Mouse (Mus musculus): ENCODE data around the gene Fpr3. TPM values are rescaled to one million over a fixed set of nuclear protein-coding genes. Genes with fewer than 3 reads are reported as not detected.
"Not testable (repeated sequence)": the region's sequence is repeated elsewhere in the genome, so short reads cannot be mapped to it uniquely, and the experiment has no call there.

Gene Fpr3
- polyA plus RNA-seq (2015; fragmentation: Nextera tagmentation; extraction: Ambion mirVana): not detected in 2 replicates

DNA sequence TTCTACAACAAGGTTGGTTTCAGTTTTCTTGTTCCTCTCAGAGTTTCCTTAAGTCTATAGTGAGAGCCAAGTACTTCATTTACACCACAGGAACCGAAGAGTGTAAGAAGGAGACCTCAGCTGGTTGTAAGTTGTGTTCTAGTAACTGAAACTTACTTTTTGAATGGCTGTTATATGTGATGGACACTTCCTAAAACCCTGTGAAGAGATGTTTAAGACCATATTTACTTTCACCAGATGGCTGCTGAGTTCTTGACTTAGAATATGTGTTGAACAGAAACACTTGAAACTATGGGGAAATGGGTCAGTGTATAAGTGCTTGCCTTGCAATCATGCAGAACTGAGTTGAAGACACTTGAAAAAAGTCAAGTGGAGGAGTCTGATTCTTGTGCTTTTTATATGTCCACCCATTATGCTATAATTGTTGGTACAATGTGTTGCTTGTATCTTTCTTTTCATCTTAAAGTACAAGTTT lies at the start of gene Fpr3, which contains the start of gene Fpr2:
TSS of gene Fpr3 (plus strand) at position 79 of the 475 bp plus-strand sequence.
TSS of gene Fpr2 (plus strand) at position 51 of the 475 bp plus-strand sequence.
- Histone ChIP-seq H3K27me3 (no peaks in the 10 kb centered on the region), H3K4me2 (replicated peaks) (no peak within 1 kb of the TSS), H3K9ac (no peak within 1 kb of the TSS), H3K36me3 (no peaks in the 10 kb centered on the region), H3K27ac (replicated peaks) (no peak within 1 kb of the TSS), H3K4me1 (no peaks in the 10 kb centered on the region), H3K4me3 (replicated peaks) (no peak within 1 kb of the TSS), H3K9me3 (replicated peaks) (no peaks in the 10 kb centered on the region)
- ATAC-seq (ENCODE audit: insufficient number of reproducible peaks, low FRiP score, low TSS enrichment, low read depth): no peak
- 49% methylated on average over 1 of the region's 1 CpGs for WGBS

DNA sequence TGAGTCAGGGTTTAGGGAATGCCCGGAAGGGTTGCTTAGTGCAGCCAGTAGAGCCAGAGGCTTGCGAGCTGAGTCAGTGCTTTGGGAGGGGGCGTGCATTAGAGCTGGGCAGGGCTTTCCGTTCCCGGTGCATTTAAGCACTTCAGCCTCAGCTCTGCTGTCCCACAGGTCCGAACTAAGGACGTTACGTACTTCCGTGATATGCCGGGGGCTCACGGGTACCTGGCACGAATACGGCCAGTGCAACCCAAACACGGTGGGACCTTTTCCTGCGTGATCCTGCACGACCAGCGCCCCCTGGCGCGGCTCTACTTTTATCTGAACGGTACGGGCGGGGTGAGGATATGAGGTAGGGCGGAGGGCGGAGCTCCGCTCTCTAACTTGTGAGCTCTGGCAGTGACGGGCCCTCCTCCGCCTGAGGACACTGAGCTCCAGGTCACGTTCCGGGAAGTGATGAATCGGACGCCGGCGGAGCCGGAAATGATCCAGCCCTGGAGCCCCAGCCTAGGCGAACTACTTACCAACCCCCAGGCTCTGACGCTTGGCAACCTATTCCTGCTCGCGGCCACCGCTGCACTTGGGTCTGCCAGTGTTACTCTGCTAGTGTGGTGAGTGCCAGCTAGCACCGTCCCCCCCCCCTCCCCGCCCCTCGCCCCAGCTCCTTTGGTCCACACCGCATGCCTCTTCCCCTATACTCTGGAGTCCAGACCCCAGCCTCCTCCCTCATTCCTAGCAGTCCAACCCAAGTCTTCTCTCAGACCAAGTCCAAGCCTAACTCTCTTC lies 49.5 kb upstream of the Fpr3 start:
- H3K36me3 ChIP-seq: peaks cover 31% of the 10 kb centered on the region
- H3K4me1 ChIP-seq: peaks cover 52% of the 10 kb centered on the region
- H3K4me3 ChIP-seq (replicated peaks): peak overlapping the region; percentile 50
- WGBS: 1% methylated on average over 43 of the region's 43 CpGs
- peak overlapping the region; percentile 68 for H3K4me2 ChIP-seq (replicated peaks)
- ATAC-seq (ENCODE audit: insufficient number of reproducible peaks, low FRiP score, low TSS enrichment, low read depth): peak; percentile 97
- H3K27ac ChIP-seq (replicated peaks): peak overlapping the region; percentile 89
- no peaks in the 10 kb centered on the region for H3K27me3 ChIP-seq
- no peaks in the 10 kb centered on the region for H3K9me3 ChIP-seq (replicated peaks)
- peak overlapping the region; percentile 15; the same call in 1 of the 2 replicates for H3K9ac ChIP-seq

DNA sequence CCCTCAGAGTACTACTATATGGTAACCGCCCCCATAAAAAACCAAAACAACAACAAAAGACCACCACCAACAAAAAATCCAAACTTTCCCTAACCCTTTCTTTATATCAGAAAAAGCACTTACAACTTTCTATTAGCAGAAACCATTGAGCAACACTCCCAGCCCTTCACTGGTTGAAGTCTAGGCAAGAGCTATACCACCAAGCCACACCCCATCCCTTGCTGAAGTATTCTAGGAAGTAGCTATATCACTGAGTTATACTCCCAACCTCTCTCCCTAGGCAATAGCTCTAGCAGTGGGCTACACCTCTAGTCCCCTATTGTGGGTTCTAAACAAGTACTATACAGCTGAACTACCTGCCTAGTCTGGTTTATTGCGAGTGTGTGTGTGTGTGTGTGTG lies 48.4 kb upstream of the Fpr3 start:
- Histone ChIP-seq H3K36me3 (peaks cover 26% of the 10 kb centered on the region), H3K4me2 (replicated peaks) (no peak overlapping the region), H3K9ac (no peak overlapping the region), H3K4me1 (peaks cover 41% of the 10 kb centered on the region), H3K4me3 (replicated peaks) (no peak overlapping the region), H3K27me3 (no peaks in the 10 kb centered on the region), H3K27ac (replicated peaks) (no peak overlapping the region), H3K9me3 (replicated peaks) (no peaks in the 10 kb centered on the region)
- no peak for ATAC-seq (ENCODE audit: insufficient number of reproducible peaks, low FRiP score, low TSS enrichment, low read depth)
- 91% methylated on average over 2 of the region's 2 CpGs for WGBS

DNA sequence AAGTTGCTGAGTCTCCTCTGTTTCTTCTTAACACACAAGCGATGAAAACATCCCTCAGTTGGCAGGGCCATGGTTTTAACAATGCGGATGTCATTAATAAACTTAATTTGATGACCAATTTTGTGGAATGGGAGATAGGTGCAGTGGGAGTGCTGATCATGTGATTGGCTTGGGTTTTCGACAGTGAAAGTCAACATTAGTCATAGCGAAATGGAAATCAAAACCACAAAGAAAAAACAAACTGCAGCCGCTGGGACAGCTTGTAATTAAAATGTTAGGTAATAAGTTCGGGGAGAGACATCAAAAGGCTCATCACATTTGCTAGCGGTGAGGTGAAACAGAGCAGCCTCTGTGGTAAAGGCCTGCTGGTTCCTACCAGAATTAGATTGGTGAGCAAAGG lies 46.9 kb upstream of the Fpr3 start:
- no peak overlapping the region for H3K4me2 ChIP-seq (replicated peaks)
- no peaks in the 10 kb centered on the region for H3K27me3 ChIP-seq
- H3K27ac ChIP-seq (replicated peaks): no peak overlapping the region
- H3K4me3 ChIP-seq (replicated peaks): no peak overlapping the region
- no peak for ATAC-seq (ENCODE audit: insufficient number of reproducible peaks, low FRiP score, low TSS enrichment, low read depth)
- no peak overlapping the region for H3K9ac ChIP-seq
- H3K4me1 ChIP-seq: peaks cover 28% of the 10 kb centered on the region
- 81% methylated on average over 7 of the region's 7 CpGs for WGBS
- H3K36me3 ChIP-seq: peaks cover 24% of the 10 kb centered on the region
- no peaks in the 10 kb centered on the region for H3K9me3 ChIP-seq (replicated peaks)

DNA sequence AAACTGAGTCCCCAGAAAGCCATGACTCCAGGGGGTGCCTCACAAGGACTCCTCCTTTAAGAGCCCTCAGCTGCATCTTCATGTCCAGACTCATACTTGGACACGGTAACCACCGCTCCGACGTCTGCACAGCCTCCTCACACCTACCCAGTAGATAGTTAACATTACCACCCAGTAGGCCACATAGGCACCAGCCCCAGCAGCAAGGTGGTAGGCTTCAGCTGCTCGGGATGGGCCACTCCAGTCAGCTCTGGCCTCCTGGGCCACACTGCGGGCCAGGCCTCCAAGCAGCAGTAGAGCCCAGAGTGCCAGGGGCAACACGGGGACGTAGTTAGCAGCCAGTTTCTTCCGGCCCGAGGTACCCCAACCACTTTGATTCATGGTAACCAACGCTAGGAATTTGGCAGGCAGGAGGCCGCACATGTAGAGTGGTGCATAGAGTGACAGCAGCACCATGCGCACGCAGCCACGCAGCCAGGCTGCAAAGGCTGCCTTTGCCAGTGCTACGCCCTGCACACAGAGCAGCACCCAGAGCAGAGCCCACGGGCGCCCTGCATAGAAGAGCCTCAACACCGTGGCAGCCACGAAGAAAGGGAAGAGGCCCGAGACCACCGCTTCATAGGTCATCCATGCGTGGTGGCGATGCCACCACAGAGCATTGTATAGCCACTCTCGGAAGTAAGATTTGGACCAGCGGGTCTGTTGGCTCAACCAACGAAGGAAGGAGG lies 44.0 kb upstream of the Fpr3 start:
- Histone ChIP-seq H3K4me1 (peaks cover 1% of the 10 kb centered on the region), H3K27me3 (no peaks in the 10 kb centered on the region), H3K36me3 (peaks cover 20% of the 10 kb centered on the region), H3K27ac (replicated peaks) (no peak overlapping the region), H3K4me2 (replicated peaks) (no peak overlapping the region), H3K9ac (no peak overlapping the region), H3K9me3 (replicated peaks) (no peaks in the 10 kb centered on the region), H3K4me3 (replicated peaks) (no peak overlapping the region)
- peak; percentile 41 for ATAC-seq (ENCODE audit: insufficient number of reproducible peaks, low FRiP score, low TSS enrichment, low read depth)
- 70% methylated on average over 27 of the region's 27 CpGs for WGBS

DNA sequence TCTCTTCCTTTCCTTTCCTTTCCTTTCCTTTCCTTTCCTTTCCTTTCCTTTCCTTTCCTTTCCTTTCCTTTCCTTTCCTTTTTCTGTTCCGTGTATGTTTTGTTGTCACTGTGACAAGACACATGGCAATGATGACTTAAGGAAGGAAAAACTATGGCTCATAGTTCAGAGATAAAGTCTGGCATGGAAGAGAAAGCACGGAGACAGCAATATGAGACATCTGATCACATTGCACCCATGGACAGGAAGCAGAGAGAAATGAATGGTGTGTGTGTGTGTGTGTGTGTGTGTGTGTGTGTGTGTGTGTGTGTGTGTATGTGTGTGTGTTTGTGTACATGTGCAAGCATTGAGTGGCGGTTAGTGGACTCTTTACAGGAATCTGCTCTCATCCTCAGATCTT lies 43.0 kb upstream of the Fpr3 start:
- WGBS: 78% methylated on average over 3 of the region's 3 CpGs
- not testable (repeated sequence) for H3K4me3 ChIP-seq (replicated peaks); H3K9me3 ChIP-seq (replicated peaks); H3K9ac ChIP-seq; ATAC-seq (ENCODE audit: insufficient number of reproducible peaks, low FRiP score, low TSS enrichment, low read depth); H3K27ac ChIP-seq (replicated peaks); H3K4me2 ChIP-seq (replicated peaks); H3K4me1 ChIP-seq; H3K27me3 ChIP-seq
- H3K36me3 ChIP-seq: peaks cover 17% of the 10 kb centered on the region

DNA sequence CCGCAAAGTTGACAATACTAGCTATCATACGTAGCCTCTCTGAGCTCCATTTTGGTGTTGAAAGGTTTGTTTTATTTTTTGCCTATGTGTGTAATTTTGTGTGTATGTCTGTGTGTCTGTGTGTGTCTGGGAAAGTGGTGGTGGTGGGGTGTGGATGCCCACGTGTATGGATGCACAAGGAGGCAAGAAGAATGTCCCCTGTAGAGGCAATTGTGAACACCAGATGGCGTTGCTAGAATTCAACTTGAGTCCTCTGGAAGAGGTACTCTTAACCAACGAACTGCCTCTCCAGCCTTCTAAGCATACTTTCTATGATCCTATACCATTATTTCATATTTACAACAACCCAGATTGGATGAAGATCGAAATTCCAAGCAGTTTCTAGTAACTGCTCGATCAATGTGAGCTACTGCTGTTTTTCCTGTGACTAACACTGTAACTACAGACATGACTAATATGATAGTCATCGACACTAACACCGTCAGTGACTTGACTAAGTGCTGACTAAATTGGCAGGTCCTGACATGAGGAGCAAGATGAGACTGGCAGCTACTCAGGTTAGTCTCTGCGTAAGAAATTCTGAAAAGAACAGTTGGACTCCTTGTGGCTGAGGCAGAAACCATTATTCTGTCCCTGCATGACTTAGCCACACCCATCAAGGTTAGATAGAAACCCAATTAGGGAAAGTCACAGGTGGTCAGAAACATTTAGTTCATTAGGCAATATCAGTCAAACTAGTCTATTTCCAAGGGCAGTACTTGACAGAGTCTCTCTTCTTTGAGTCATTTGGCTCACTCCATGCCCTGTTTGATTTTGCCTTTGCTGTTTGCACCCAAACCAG lies 42.2 kb upstream of the Fpr3 start:
- ATAC-seq (ENCODE audit: insufficient number of reproducible peaks, low FRiP score, low TSS enrichment, low read depth): no peak
- Histone ChIP-seq H3K4me3 (replicated peaks) (no peak overlapping the region), H3K27ac (replicated peaks) (no peak overlapping the region), H3K9me3 (replicated peaks) (no peaks in the 10 kb centered on the region), H3K9ac (no peak overlapping the region), H3K27me3 (peaks cover 7% of the 10 kb centered on the region; the same call in 1 of the 2 replicates), H3K36me3 (peaks cover 9% of the 10 kb centered on the region), H3K4me2 (replicated peaks) (no peak overlapping the region), H3K4me1 (0 out of 2 replicates have a peak, but pooled peaks cover 3% of the 10 kb centered on the region)
- 74% methylated on average over 10 of the region's 10 CpGs for WGBS

DNA sequence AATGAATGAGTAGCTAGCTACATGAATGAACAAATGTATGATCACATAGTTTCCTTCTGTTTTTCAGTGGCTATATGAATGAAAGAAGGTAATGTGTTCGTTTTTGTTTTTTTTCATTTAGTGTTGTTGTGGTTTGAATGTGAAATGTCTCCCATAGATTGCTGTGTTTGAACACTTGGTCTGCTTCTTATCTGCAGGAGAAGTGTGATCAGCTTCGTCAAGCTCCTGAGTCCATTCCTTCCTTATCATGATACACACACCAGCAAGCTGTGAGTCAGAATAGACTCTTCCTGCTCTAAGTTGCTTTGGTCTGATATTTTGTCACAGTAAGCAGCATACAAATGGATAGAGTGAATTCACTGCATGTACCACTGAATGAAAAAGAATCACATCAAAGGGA lies 38.7 kb upstream of the Fpr3 start:
- WGBS: 82% methylated on average over 2 of the region's 2 CpGs
- no peak overlapping the region for H3K27ac ChIP-seq (replicated peaks)
- H3K9ac ChIP-seq: no peak overlapping the region
- H3K4me3 ChIP-seq (replicated peaks): no peak overlapping the region
- peaks cover 10% of the 10 kb centered on the region; the same call in 1 of the 2 replicates for H3K27me3 ChIP-seq
- no peaks in the 10 kb centered on the region for H3K9me3 ChIP-seq (replicated peaks)
- H3K36me3 ChIP-seq: no peaks in the 10 kb centered on the region; the same call in 1 of the 2 replicates
- no peak overlapping the region for H3K4me2 ChIP-seq (replicated peaks)
- no peak for ATAC-seq (ENCODE audit: insufficient number of reproducible peaks, low FRiP score, low TSS enrichment, low read depth)
- 0 out of 2 replicates have a peak, but pooled peaks cover 3% of the 10 kb centered on the region for H3K4me1 ChIP-seq

DNA sequence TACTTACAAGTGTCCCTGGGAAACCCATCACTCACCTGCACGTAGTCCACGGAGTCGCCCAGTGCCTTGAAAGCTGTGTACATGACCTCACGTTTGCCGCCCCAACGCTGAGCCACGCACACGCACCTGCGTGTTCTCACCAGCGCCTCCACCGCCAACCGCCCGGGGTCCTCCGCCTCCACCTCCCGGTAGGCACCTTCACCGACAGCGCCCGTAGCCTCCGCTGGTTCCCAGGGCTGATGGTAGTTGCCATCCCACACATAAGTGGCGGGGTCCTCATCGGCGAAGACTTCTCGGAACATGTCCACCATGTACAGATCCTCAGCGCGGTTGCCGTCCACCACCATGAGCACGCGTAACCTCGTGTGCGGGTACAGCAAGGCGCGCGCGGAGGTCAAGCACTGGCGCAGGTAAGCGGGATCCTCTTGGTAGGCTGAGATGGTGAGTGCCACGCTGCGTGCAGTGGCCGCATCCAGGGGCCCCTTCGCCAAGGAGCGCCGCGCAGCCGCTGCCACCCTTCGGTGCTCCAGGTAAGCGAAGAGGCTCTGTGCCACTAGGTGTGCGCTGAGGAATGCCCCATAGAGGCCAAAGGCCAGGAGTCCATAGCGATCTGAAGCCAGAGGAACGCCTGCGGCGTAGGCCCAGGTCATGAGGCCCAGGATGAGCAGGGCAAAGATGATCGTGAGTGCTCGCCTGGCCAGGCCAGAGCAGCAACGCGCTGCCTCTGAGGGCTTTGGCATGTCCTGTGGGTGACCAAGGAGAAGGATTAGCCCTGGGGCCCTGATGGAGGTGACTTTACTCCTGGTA lies 37.5 kb upstream of the Fpr3 start:
- Histone ChIP-seq H3K27me3 (peaks cover 10% of the 10 kb centered on the region; the same call in 1 of the 2 replicates), H3K9ac (no peak overlapping the region), H3K4me1 (peaks cover 8% of the 10 kb centered on the region; the same call in 1 of the 2 replicates), H3K9me3 (replicated peaks) (no peaks in the 10 kb centered on the region), H3K27ac (replicated peaks) (no peak overlapping the region), H3K4me2 (replicated peaks) (peak overlapping the region; percentile 16; the same call in 1 of the 2 replicates), H3K4me3 (replicated peaks) (no peak overlapping the region), H3K36me3 (no peaks in the 10 kb centered on the region; the same call in 1 of the 2 replicates)
- 26% methylated on average over 55 of the region's 55 CpGs for WGBS
- ATAC-seq (ENCODE audit: insufficient number of reproducible peaks, low FRiP score, low TSS enrichment, low read depth): no peak

Measured in embryonic facial prominence, embryonic 15.5 days (tissue).